Mouse (Mus musculus) spleen, adult 2 months (tissue): ENCODE results near the gene Rasal2.

ENCODE experiments used
- CTCF ChIP-seq: fragments of 200-500 bp; IDR thresholded peaks from 2 replicates; pipeline ENCODE4 v1.5.1; 2011; ENCODE audit warnings: mild to moderate bottlenecking, inconsistent platforms; ENCODE audit not compliant: insufficient read depth, insufficient read length, insufficient replicate concordance; ENCODE audit errors: extremely low read depth
- POLR2A ChIP-seq: fragments of 200-500 bp; IDR thresholded peaks from 2 replicates; pipeline ENCODE4 v1.6.1; 2011; ENCODE audit warnings: low read depth, low read length, inconsistent platforms

- TF ChIP-seq POLR2A (no peak), CTCF (no peak)
Measured at GRCm38 (mm10) chr1:157280781-157281180, 131.6 kb downstream of the Rasal2 start.
